Mouse (Mus musculus) C2C12 (cell line): ENCODE data around the gene Rhbdf2. TPM values are rescaled to one million over a fixed set of nuclear protein-coding genes. Genes with fewer than 3 reads are reported as not detected.
A peak's percentile ranks its signal among the peaks of the same experiment; 100 is the strongest.

Experiments used
- H3K27me3 ChIP-seq: one replicate; pipeline ENCODE4 v1.6.1; 2011; ENCODE audit not compliant: control insufficient read depth, insufficient read depth, insufficient read length
- H3K36me3 ChIP-seq: one replicate; pipeline ENCODE4 v1.6.1; 2011; ENCODE audit not compliant: control insufficient read depth, insufficient read depth
- H3K4me3 ChIP-seq: one replicate; pipeline ENCODE4 v1.5.1; 2011; ENCODE audit warnings: mild to moderate bottlenecking, control low read depth; ENCODE audit not compliant: poor library complexity, insufficient read depth, severe bottlenecking
- H3K79me2 ChIP-seq: one replicate; pipeline ENCODE4 v1.6.1; 2011; ENCODE audit not compliant: control insufficient read depth, insufficient read depth
- H3K79me3 ChIP-seq: one replicate; pipeline ENCODE4 v1.6.1; 2011; ENCODE audit warnings: low read depth, control low read depth
- H3ac ChIP-seq: one replicate; pipeline ENCODE3; 2011; ENCODE audit warnings: low read depth; ENCODE audit not compliant: control insufficient read depth, insufficient read length
- CEBPB ChIP-seq: IDR thresholded peaks from one replicate; pipeline ENCODE4 v1.6.1; 2011; ENCODE audit warnings: low read depth, mild to moderate bottlenecking, control low read depth, moderate library complexity
- CTCF ChIP-seq: IDR thresholded peaks from one replicate; pipeline ENCODE4 v1.5.1; 2011; ENCODE audit not compliant: control insufficient read depth, insufficient read depth, insufficient read length
- FOSL1 ChIP-seq: IDR thresholded peaks from one replicate; pipeline ENCODE4 v1.8.0; 2011; ENCODE audit warnings: mild to moderate bottlenecking, low read length; ENCODE audit not compliant: poor library complexity, insufficient read depth, severe bottlenecking
- MAX ChIP-seq: IDR thresholded peaks from one replicate; pipeline ENCODE4 v1.6.1; 2011; ENCODE audit warnings: mild to moderate bottlenecking, control low read depth
- MYOD1 ChIP-seq: IDR thresholded peaks from one replicate; pipeline ENCODE4 v1.6.1; 2011; ENCODE audit warnings: low read depth; ENCODE audit not compliant: control insufficient read depth, insufficient read length
- MYOG ChIP-seq: IDR thresholded peaks from one replicate; pipeline ENCODE4 v1.6.1; 2011; ENCODE audit not compliant: control insufficient read depth, insufficient read length; ENCODE audit errors: extremely low read depth
- USF1 ChIP-seq: IDR thresholded peaks from one replicate; pipeline ENCODE4 v1.6.1; 2011; ENCODE audit warnings: low read depth, mild to moderate bottlenecking, control low read depth, moderate library complexity
- polyA plus RNA-seq: library from polyadenylated mRNA; unstranded; fragments of >200 nt; fragmentation: generic; extraction: Trizol; gene quantifications from one replicate; pipeline ENCODE4 v1.2.1, GENCODE M21; 2012; ENCODE audit warnings: missing spikeins

Rhbdf2 gene
- polyA plus RNA-seq, 1 experiment: 1.9 TPM

- Histone ChIP-seq H3K36me3 (no peaks in the 10 kb centered on the region), H3K79me3 (no peaks in the 10 kb centered on the region), H3K79me2 (no peaks in the 10 kb centered on the region), H3ac (no peak overlapping the region), H3K27me3 (no peaks in the 10 kb centered on the region), H3K4me3 (no peak overlapping the region)
- TF ChIP-seq MAX (no peak), USF1 (peak; percentile 14), FOSL1 (no peak)
Measured at GRCm38 (mm10) chr11:116629472-116629871, 2.7 kb upstream of the Rhbdf2 start.

DNA sequence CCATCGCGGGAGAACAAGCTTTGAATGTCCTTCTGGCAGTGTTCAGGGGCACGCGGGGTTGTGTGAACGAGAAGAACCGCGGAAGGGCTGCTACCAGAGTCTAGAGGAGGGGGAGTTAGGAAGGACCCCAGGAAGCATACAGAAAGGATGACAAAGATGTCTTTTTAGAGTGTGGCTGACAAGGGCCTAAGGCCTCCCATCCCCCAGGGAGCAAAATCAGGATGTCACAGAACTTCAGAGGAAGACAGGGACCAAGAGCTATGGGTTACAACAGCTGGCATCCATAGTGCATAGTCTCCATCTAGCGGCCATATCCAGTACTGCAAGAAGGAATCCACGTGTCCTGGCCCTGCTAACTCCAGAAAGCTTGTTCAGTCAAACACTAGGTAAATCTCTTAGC, 1.9 kb upstream of the Rhbdf2 start:
- H3K4me3 ChIP-seq: no peak overlapping the region
- peaks cover 4% of the 10 kb centered on the region for H3K79me2 ChIP-seq
- no peak overlapping the region for H3ac ChIP-seq
- peaks cover under 1% of the 10 kb centered on the region for H3K79me3 ChIP-seq
- peak; percentile 74 for TF ChIP-seq CTCF
- TF ChIP-seq MAX: peak; percentile 96
- no peak for TF ChIP-seq FOSL1
- TF ChIP-seq MYOG: no peak
- TF ChIP-seq USF1: peak; percentile 18
- TF ChIP-seq MYOD1: no peak
- no peak for TF ChIP-seq CEBPB
- H3K27me3 ChIP-seq: no peaks in the 10 kb centered on the region
- H3K36me3 ChIP-seq: no peaks in the 10 kb centered on the region

DNA sequence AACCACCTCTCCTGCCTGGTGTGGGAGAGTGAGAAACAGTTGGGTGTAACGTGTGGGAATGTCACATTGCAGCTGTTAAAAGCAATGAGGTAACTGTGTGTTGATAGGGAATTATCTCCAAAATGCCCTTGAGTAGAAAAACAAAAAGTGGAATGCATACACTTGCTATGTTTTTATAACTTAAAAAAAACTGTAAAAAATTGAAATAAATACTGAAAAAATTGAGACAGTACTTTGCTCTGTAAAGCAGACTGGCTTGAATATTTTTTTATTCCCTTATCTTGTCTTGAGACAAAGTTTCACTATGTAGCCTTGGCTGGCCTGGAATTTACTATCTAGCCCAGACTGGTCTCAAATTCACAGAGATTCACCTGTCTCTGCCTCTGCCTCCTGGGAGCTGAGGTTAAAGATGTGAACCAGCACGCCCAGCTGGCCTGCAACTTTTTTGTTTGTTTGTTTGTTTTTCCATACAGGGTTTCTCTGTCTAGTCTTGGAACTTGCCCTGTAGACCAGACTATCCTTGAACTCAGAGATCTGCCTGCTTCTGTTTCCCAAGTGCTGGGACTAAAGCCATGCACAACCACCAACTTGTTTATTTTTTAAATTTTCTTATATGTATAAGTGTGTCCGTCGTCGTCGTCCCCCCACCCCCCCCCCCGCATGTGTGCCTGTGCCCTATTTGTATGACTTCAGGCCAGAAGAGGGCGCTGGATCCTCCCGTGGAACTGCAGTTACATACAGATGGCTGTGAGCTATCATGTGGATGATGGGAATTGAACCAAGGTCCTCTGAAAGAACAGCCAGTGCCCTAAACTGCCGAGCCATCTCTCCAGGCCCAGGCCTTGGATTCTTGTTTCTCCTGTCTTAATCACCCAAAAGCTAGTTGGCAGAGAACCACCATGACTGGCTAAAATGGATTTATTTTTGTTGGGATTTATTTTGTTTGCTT, 527 bp upstream of the Rhbdf2 start:
- Histone ChIP-seq H3K79me3 (peaks cover 2% of the 10 kb centered on the region), H3K36me3 (no peaks in the 10 kb centered on the region), H3K4me3 (no peak overlapping the region), H3ac (no peak overlapping the region), H3K79me2 (peaks cover 17% of the 10 kb centered on the region), H3K27me3 (no peaks in the 10 kb centered on the region)
- TF ChIP-seq CEBPB (no peak), CTCF (peak; percentile 49)

GRCm38 (mm10) chr11:116625081-116626000, 1.5 kb downstream of the Rhbdf2 start:
- Histone ChIP-seq H3K4me3 (no peak overlapping the region), H3K27me3 (no peaks in the 10 kb centered on the region), H3K36me3 (no peaks in the 10 kb centered on the region), H3K79me2 (peaks cover 27% of the 10 kb centered on the region), H3ac (no peak overlapping the region), H3K79me3 (peaks cover 2% of the 10 kb centered on the region)
- TF ChIP-seq USF1: no peak
- no peak for TF ChIP-seq MYOD1
- no peak for TF ChIP-seq MYOG
- TF ChIP-seq CTCF: peak; percentile 53
- no peak for TF ChIP-seq CEBPB
- TF ChIP-seq FOSL1: no peak
- no peak for TF ChIP-seq MAX

DNA sequence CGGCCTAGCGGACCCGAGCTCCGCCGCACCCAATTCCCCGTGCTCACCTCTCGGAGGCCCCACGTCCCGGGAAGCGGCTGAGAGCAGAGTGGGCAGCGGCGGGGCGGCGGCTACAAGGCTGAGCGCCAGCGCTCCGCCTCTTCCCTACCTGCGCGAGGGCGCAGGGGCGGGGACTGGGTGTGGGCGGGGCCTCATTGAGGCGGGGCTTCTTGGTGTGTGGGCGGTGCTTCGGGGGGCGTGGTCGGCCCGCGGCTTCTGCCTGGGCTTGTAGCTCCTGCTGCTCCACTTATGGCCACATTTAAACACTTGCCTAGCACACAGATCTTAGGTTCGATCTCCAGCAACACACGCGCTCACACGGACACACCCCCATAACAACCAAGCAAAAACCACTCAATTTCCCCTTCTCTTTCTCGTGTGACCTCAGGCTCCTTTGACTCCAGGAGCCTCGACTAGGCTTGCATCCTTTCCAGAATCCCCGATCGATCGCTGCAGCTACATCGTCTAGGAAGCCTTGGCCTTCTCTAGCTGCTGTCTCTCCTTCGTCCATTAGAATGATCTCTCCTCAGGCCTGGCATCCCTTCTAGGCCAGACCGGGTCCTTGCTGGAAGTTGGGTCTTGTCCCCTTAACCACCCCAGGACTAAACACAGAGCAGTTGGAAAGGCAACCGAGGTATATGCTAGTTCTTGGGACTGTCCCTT, 2.5 kb downstream of the Rhbdf2 start:
- H3K36me3 ChIP-seq: no peaks in the 10 kb centered on the region
- TF ChIP-seq MAX (peak; percentile 36), MYOG (no peak)
- peaks cover 5% of the 10 kb centered on the region for H3K79me3 ChIP-seq
- H3K4me3 ChIP-seq: peak overlapping the region; percentile 46
- H3K27me3 ChIP-seq: no peaks in the 10 kb centered on the region
- peaks cover 37% of the 10 kb centered on the region for H3K79me2 ChIP-seq
- H3ac ChIP-seq: peak overlapping the region; percentile 68
